Mouse (Mus musculus): ENCODE results near the gene Scube1.
A peak's percentile ranks its signal among the peaks of the same experiment; 100 is the strongest.

Gene Scube1

DNA sequence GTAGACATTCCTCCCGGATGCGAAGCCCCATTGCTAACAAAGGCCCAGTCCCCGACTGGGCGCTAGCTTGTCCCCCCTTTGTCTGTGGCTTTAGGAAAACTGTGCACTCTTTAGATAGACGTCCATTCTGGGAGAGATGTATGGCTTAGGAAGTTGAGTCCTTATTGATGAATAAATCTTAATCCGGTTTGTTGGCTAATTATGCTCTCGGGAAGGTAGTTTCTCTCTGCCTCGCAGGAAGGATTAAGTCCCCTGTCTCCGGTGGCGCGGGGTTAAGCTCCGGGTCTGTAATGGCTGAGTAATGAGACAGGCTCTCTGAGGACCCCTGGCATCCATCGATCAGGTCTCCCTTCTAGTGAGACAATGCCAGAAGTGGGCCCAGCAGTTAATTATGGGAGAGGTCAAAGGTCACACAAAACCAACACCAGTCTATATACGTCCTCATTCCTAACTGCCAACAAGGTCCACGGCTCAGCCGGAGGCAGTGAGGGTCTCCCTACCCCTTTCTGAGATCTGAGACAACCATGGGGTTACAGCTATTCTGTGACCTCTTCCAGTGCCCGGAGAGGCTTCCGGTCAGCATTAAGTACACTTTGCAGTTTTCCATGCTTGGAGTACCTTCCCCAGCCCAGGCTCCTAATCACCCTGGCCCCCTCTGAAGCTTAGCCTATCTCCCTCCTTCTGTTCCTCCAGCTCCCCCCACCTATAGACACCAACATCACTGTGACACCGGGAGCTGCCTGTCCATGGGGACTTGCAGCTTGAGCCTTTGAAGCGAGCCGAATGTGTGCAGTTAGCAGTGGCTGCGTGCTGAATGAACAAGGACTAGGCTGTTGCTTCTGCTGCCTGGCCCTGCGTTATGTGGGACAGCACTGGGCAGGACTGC lies 14.7 kb downstream of the Scube1 start:
- no peak for DNase-seq

- peak; percentile 35 for DNase-seq
Observed at GRCm38 (mm10) chr15:83706528-83707199, 18.2 kb downstream of the Scube1 start.

GRCm38 (mm10) chr15:83700593-83700923 lies 24.3 kb downstream of the Scube1 start:
- DNase-seq, result no peak

DNA sequence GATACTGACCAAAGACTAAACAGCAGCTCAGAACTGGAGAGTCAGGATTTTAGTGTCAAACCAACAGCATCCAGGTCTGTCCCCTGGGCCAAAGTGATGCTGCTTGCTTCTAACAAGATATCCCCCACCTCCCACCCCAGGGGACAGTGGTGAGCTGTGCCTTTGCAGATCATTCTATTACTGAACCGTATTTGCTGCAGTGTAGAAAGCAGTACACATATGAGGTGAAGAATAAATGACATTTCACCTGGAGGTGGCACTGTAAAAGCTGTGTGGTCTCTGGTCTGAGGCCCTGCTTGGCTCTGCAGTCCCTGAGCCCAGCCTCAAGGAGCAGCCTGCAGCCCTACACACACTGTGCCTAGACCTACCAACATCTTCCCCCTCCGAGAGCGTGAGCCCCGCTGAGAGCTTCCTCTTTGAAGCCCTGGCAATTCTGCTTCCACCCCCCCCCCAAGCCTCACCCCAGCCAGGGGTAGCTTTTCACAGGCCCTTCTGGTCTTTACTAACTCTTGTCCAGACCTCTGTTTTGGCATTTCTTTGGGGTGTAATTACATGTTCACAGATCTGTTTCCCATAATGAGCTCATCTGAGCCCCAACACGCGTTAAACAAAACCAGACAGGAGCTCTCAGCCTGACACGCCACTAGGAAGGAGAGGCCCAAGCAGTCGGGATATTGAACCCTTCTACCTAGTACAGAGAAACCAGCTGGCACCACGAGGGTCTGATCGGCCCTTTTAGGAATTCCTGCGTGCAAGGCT lies 24.8 kb downstream of the Scube1 start:
- DNase-seq, result no peak

GRCm38 (mm10) chr15:83699132-83699833 lies 25.5 kb downstream of the Scube1 start:
- no peak for DNase-seq

GRCm38 (mm10) chr15:83696681-83697381 lies 28.0 kb downstream of the Scube1 start:
- DNase-seq, result peak; percentile 82

DNA sequence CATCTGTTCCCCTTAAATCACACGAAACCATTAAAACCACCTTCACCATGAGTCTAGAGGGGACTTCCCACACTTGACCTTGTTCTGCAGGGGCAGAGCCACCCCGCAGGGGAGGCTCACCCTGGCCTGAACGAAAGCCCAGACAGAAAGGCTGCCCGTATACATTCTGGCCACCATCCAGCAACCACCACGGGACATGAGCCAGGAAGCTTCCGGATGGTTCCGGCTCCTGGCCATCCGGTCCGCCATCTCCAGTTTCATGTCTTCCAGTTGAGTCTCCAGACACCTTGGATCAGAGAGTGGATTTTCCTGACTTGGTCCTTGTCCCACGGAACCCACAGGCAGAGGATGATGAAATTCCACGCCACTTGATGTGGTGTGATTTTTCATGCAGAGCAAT lies 29.7 kb downstream of the Scube1 start:
- DNase-seq, result peak; percentile 44

DNA sequence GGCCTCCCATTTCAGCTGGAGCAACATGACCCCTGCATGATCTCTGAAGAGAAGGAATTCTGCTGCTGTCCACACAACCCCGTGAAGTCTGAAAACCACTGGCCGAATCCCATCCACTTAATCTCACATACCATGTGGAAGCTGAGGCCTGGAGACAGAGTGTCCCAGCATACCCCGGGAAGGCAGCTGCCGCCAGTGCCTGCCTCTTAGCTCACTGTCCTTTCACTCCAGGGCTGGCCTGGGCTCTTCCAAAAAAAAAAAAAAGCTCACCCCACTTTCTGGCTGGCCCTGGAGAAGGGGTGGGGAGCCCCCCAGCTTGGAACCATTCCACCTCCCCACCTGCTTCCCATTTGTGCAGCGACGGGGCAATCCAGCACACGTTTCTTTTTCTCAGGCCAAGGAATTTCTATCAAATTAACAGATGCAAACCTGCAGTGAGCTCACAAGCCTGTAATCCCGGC lies 32.9 kb downstream of the Scube1 start:
- peak; percentile 53 for DNase-seq

DNA sequence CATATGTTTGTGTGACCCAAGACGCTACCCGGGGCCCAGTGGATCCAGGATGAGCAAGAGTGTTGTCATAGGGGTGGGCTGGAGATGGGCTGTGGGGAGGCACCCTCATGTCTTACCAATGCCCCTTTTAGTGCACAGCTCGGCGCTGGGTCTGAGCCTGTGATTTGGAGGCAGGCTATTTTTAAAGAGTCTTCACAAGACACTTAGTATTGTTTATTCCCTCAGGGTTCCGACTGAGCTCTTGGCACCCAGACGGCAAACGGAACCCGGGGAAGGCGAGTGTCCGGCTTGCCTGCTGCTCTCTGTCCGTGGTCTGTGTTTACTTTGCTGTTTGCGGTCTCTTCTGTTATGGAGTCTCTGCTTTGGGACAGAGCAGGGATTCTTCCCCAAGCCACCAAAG lies 34.9 kb downstream of the Scube1 start:
- DNase-seq, result no peak

GRCm38 (mm10) chr15:83686601-83687000 lies 38.2 kb downstream of the Scube1 start:
- peak; percentile 53 for DNase-seq

DNA sequence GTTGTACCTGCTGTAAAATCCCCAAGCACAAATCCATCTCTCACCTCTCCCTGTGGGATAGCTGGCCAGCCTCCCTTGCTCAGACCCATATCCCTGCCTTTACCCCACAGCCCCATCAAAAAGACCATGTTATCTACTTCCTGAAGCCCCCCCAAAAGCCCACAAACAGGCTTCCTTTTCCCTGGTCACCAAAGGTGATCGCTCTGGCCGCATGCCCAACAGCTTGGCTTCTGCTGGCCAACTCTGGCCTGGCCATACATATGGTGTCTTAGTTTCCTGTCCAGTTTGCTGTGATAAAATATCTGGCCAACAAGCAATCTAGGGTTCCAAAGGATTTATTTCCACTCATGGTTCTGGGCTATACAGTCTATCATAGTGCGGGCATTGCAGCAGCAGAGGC lies 38.9 kb downstream of the Scube1 start:
- no peak for DNase-seq

DNA sequence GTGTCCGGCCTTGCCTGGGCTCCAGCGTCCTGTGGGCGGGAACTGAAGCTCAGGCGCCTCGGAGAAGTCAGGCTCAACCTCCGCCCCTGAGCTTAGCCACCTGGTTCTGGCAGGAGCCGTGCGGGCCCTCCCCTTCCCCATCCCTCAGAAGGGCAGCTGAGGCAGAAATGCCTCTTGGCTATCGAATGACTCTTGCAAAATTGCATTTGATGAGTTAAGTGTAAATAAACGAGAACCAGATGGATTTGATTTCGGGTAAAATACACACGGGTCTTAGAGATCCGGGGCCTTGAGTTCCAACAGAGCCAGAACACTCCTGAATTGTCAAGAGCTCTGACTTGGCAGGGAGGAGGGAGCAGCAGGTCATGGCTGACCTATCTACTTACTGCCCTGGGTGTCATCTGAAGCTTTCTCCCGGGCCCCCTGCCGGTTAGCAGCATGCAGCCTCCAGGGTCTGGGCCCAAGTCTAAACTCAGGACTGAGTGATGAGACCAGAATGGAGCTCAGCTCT lies 41.7 kb downstream of the Scube1 start:
- no peak for DNase-seq

DNA sequence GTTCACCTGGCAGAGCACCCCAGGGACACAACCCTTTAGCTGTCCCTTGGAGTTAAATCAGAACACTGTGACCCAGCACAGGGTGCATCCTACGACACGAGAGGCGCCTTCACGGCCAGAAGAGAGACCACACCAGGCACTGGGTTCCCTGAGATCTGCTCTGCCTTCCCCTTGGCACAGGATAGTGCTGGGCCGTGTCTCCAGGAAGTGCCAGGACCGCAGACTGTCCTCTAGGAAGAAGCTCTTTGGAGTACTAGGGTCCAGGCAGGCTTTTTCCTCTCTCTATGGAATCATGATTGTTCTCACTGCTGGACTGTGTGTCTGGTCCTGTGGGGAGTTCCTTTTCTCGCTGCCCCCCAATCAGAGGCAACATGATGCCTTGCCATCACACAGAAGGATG lies 44.5 kb downstream of the Scube1 start:
- DNase-seq, result no peak

- DNase-seq, result no peak
Observed at GRCm38 (mm10) chr15:83679729-83680128, 45.1 kb downstream of the Scube1 start.

- DNase-seq, result no peak
Observed at GRCm38 (mm10) chr15:83678606-83679005, 46.2 kb downstream of the Scube1 start.

GRCm38 (mm10) chr15:83678089-83678488 lies 46.7 kb downstream of the Scube1 start:
- DNase-seq, result no peak

DNA sequence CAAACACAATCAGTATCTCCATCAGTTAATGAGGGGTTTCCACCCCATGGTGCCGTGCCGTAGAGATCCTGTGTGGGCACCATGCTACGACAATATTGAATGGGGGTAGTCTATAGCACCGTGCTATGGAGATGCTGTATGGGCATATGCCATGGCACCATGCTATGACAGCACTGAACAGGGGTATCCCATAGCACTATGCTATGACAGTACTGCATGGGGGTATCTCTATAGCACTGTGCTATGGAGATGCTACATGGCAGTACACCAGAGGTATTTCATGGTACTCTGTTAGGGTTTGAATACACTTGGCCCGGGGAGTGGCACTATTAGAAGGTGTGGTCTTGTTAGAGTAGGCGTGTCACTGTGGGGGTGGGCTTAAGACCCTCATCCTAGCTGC lies 47.7 kb downstream of the Scube1 start:
- no peak for DNase-seq

DNA sequence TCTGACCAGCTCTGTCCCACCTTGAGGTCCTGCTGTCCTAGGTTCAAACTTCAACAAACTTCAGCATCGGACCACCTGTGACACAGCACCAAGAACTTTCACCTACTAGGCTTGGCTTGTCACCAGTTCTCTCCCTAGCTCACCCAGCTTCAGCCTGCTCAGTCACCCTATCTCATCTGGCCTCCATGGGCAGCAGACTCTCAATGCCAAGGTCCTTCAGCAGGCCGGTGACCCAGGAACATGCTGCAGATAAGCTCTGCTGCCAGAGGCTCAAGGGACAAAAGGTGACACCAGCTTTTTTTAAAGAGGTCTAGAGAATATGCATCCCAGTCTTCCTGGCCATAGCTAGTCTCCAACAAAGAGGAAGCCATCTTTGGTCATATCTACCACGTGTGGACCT lies 48.5 kb downstream of the Scube1 start:
- DNase-seq, result no peak

DNA sequence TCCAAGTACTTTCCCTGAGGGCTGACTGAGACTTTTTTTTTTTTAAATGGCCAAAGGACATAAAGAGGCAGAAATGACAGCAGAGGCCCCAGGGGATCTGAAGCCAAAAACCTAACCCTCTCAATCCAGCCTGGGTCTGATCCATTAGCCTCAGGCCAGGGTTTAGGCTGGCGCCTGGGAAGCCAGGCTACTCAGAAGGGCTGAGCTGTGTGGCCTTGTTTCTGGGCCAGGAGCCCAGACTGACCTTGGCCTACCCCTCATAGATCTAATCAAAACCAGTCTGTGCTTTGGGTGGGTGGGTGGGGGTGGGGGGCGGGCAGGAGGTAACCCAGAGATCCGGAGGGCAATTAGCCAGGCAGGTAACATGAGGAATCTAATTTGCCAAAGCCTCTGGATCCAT lies 51.2 kb downstream of the Scube1 start:
- DNase-seq, result no peak

DNA sequence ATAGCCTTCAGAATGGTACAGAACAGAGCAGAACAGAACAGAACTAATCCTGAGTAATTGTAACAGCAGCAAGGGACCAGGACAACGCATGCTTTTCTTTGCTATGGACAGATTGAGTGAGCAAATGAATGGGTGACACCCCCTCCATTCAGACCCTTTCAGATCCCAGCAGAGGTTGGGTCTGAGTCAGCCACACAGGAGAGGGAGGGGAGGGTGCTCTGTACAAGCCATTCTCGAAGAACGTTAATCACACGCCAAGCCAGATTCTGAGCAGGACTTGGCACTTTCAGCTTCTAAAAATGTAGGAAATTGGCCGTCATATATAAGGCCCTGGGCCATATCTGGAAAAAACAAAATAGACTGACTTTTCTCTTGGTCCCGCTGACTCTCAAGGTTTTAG lies 57.3 kb downstream of the Scube1 start:
- DNase-seq, result no peak

- no peak for DNase-seq
Observed at GRCm38 (mm10) chr15:83666418-83666817, 58.4 kb downstream of the Scube1 start.

DNA sequence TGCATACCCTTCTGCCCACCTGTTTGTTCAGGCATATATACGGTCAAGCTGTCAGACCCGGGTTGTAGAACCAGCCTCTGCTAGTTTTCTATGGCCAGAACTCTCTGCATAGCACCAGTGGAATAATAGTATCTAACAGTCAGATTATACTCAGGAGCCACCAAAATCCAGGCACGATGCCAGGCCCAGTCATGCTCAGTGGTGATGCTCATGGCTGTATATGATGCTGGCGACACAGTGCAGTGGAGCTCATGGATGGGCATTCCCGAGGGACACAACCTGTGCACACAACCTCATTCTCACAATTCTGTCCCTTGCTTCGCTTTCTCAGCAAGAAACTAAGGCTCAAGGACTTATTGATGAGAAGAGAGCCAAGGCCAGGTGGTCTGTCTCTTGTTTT lies 58.8 kb downstream of the Scube1 start:
- DNase-seq, result peak; percentile 46
